Mouse (Mus musculus) intestine, postnatal 0 days (tissue): ENCODE data around the gene Adamts14. TPM values are rescaled to one million over a fixed set of nuclear protein-coding genes. Genes with fewer than 3 reads are reported as not detected.

Experiments used
- ATAC-seq: fragments of 200-750 bp; cut with Nextera tagmentation; 2 replicates; pipeline ENCODE4 v1.8.0; 2017; ENCODE audit warnings: mild to moderate bottlenecking, moderate TSS enrichment, moderate library complexity
- H3K27ac ChIP-seq: fragments of 300-500 bp; sonication (generic); 2 replicates; pipeline ENCODE4 v1.5.1; 2014; ENCODE audit warnings: mild to moderate bottlenecking, low read depth, low read length, moderate library complexity
- H3K27me3 ChIP-seq: fragments of 300-500 bp; sonication (generic); replicated peaks from 2 replicates; pipeline ENCODE4 v1.6.1; 2014; ENCODE audit warnings: low read length, mixed read lengths; ENCODE audit not compliant: control insufficient read depth, insufficient read depth
- H3K36me3 ChIP-seq: fragments of 300-500 bp; sonication (generic); 2 replicates; pipeline ENCODE4 v1.6.1; 2014; ENCODE audit warnings: mild to moderate bottlenecking, moderate library complexity; ENCODE audit not compliant: control insufficient read depth, insufficient read depth
- H3K4me1 ChIP-seq: fragments of 300-500 bp; sonication (generic); replicated peaks from 2 replicates; pipeline ENCODE4 v1.6.1; 2014; ENCODE audit warnings: antibody characterized with exemption, low read length, mixed read lengths; ENCODE audit not compliant: control insufficient read depth, insufficient read depth
- H3K4me2 ChIP-seq: fragments of 300-500 bp; sonication (generic); replicated peaks from 2 replicates; pipeline ENCODE4 v1.6.1; 2014; ENCODE audit warnings: low read depth, mild to moderate bottlenecking, moderate library complexity
- H3K4me3 ChIP-seq: fragments of 300-500 bp; sonication (generic); 2 replicates; pipeline ENCODE4 v1.5.1; 2014; ENCODE audit warnings: low read depth, low read length
- H3K9ac ChIP-seq: fragments of 300-500 bp; sonication (generic); 2 replicates; pipeline ENCODE4 v1.6.1; 2014; ENCODE audit warnings: mild to moderate bottlenecking, low read depth, low read length
- H3K9me3 ChIP-seq: fragments of 300-500 bp; sonication (generic); 2 replicates; pipeline ENCODE4 v1.6.1; 2016; ENCODE audit warnings: mixed run types; ENCODE audit not compliant: control insufficient read depth
- CTCF ChIP-seq: sonication (generic); IDR thresholded peaks from 2 replicates; pipeline ENCODE4 v1.5.1; 2016; ENCODE audit warnings: low read depth, mild to moderate bottlenecking, control low read depth, antibody characterized with exemption, moderate library complexity
- WGBS: fragments of 180-500 bp; shearing (Covaris S2); extraction: QIAGEN DNeasy Blood & Tissue Kit; methylation state at CpG from one replicate; pipeline ENCODE4 v1.1.7; 2014; 5-methylcytosine and 5-hydroxymethylcytosine counted together
- polyA plus RNA-seq: library from polyadenylated mRNA; unstranded; fragments of >200 nt; fragmentation: Nextera tagmentation; extraction: Ambion mirVana; gene quantifications from 2 replicates; pipeline ENCODE4 v1.2.1, GENCODE M21; 2015

Gene Adamts14
- polyA plus RNA-seq, result 0.60 and 0.73 TPM in 2 replicates

DNA sequence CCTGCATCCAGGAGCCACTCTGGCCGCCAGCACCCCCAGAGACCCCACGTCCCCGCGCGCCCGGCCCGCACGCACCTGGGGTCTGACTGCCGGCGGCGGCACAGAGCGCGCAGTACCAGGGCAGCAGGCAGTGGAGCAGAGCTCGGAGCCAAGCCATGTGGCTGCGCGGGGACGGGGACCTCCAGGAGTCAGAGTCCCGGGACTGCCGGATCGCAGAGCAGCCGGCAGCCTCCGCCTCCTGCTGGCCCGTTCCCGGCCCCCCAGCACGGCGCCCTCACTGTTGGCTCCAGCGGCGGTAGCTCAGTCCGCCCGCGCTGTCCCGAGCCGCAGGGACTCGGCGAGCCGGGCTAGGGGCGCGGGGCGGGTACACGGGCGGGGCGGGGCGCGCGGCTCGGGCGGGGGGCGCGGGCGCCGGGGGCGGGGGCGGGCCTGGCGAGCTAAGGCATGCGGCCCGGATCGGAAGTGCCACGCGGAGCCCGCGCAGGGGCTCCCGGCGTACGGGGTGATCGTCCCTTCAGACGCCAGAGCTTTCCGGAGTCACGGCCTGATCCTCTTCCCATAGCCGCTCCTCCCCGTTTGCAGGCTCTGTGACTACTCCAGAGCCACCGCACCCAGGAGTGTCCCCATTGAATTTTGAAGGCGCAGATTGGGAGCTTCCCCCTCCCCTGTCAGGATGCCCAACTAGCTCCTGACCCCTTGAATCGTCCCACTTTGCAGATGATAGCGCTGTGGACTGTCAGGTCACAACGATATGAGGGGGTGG, at the start of gene Adamts14:
TSS of gene Adamts14 (minus strand) at position 358 of the 763 bp plus-strand sequence.
- H3K27ac ChIP-seq, result peak within 1 kb of the TSS; percentile 28; the same call in 1 of the 2 replicates
- no peaks in the 10 kb centered on the region; the same call in 1 of the 2 replicates for H3K4me1 ChIP-seq
- H3K9ac ChIP-seq, result peak within 1 kb of the TSS; percentile 49; the same call in 1 of the 2 replicates
- H3K27me3 ChIP-seq, result peaks cover 20% of the 10 kb centered on the region
- no peaks in the 10 kb centered on the region for H3K36me3 ChIP-seq
- peak within 1 kb of the TSS; percentile 87 for H3K4me2 ChIP-seq
- 1% methylated on average over 58 of the region's 75 CpGs for WGBS
- peak within 1 kb of the TSS; percentile 39 for H3K4me3 ChIP-seq
- TF ChIP-seq CTCF, result peak; percentile 34
- ATAC-seq, result peak; percentile 24; the same call in 1 of the 2 replicates
- no peaks in the 10 kb centered on the region for H3K9me3 ChIP-seq

DNA sequence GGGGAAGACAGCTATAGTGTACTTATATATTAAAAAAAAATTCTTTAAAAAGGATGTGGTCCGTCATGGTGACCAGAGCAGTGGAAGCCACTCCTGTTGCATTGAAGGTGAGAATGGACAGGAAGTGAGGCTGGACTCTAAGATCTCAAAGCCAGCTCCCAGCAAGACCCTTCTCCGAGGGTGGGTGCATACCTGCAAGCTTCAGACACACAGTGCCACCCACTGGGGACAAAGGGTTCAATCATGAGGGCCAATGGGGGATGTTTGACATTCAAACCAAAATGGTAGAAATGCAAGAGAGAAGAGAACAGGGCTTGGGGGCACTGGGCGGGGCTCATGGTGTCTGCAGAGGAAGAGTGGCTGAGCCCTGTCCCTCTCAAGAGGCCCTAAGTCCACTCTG, 45.3 kb upstream of the Adamts14 start:
- H3K27ac ChIP-seq, result no peak overlapping the region
- H3K27me3 ChIP-seq, result no peaks in the 10 kb centered on the region
- ATAC-seq, result no peak
- H3K9ac ChIP-seq, result no peak overlapping the region
- H3K4me3 ChIP-seq, result no peak overlapping the region
- TF ChIP-seq CTCF, result peak; percentile 19; the same call in 1 of the 2 replicates
- no peak overlapping the region for H3K4me2 ChIP-seq
- no peaks in the 10 kb centered on the region for H3K9me3 ChIP-seq
- H3K36me3 ChIP-seq, result no peaks in the 10 kb centered on the region; the same call in 1 of the 2 replicates
- no peaks in the 10 kb centered on the region for H3K4me1 ChIP-seq
- WGBS, result 90% methylated on average over 3 of the region's 3 CpGs

DNA sequence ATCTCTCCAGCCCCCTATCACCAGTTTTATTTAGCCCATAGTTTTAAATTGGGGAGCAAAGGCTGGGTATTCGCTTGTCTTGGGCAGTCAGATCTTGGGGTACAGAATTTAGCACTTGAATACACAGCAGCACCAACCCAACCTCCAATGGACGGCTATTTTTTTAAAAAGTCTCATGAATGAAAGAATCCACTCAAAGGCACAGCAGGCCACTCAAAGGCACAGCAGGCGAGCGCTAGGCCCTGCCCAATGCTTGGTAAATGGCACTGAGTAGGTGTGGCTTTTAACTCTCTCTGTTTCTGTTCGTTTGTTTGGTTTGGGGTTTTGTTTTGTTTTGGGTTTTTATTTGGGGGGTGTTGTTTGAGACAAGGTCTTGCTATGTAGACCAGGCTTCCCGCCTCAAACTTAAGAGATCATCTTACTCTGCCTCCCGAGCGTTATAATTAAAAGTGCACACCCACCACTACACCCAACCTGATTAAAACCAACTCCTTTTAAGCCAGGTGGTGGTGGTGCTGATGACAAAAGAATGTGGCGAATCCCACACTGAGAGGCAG, 42.2 kb upstream of the Adamts14 start:
- no peak for TF ChIP-seq CTCF
- Histone ChIP-seq H3K9me3 (no peaks in the 10 kb centered on the region), H3K4me2 (no peak overlapping the region), H3K4me3 (no peak overlapping the region), H3K27me3 (no peaks in the 10 kb centered on the region), H3K36me3 (no peaks in the 10 kb centered on the region), H3K9ac (no peak overlapping the region), H3K4me1 (no peaks in the 10 kb centered on the region), H3K27ac (no peak overlapping the region)
- WGBS, result 78% methylated on average over 9 of the region's 9 CpGs
- no peak for ATAC-seq

DNA sequence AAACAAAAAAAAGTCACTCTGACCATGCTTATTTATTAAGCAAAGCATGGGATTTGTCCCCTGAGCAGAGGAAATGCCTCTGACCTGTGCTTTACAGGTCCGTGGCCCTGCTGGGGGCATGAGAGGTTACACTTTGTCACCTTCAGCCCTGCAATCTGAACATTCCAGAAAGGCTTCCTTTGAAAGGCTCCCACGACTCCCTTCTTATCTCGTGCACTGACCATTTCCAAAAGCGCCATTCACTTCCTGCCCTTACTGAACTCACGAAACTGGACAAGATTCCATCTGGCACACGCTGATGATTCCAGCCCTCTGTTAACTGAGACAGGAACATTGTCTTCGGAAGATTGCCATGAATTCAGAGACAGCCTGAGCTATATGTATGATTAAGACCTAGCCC, 40.5 kb upstream of the Adamts14 start:
- Histone ChIP-seq H3K4me3 (no peak overlapping the region), H3K9ac (no peak overlapping the region), H3K36me3 (no peaks in the 10 kb centered on the region), H3K4me1 (no peaks in the 10 kb centered on the region), H3K9me3 (no peaks in the 10 kb centered on the region), H3K4me2 (no peak overlapping the region), H3K27me3 (no peaks in the 10 kb centered on the region), H3K27ac (no peak overlapping the region)
- WGBS, result 60% methylated on average over 7 of the region's 7 CpGs
- no peak for ATAC-seq
- no peak for TF ChIP-seq CTCF

DNA sequence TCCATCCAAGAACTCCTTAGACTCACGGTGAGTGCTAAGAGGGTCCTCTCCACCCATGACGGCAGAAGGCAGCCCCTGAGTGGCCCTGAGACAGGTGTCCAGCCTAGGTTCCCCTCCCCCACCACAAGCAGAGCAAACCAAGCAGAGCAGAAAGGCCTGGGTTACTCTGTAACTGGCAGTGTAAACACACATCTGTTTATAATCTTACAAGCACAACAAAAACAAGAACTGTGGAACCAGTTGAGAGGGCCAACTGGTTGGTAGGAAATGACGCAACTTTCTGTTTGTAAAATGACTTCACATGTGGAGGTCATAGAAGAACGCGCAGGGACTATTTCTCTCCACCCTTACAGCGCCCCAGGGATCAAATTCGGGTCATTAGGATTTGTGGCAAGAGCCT, 39.5 kb upstream of the Adamts14 start:
- Histone ChIP-seq H3K36me3 (no peaks in the 10 kb centered on the region), H3K27ac (0 out of 2 replicates have a peak overlapping the region, but pooled peaks have one; percentile 3), H3K9ac (no peak overlapping the region), H3K27me3 (no peaks in the 10 kb centered on the region), H3K4me3 (no peak overlapping the region), H3K9me3 (no peaks in the 10 kb centered on the region), H3K4me2 (no peak overlapping the region), H3K4me1 (no peaks in the 10 kb centered on the region)
- ATAC-seq, result no peak
- WGBS, result 31% methylated on average over 7 of the region's 7 CpGs
- TF ChIP-seq CTCF, result no peak

DNA sequence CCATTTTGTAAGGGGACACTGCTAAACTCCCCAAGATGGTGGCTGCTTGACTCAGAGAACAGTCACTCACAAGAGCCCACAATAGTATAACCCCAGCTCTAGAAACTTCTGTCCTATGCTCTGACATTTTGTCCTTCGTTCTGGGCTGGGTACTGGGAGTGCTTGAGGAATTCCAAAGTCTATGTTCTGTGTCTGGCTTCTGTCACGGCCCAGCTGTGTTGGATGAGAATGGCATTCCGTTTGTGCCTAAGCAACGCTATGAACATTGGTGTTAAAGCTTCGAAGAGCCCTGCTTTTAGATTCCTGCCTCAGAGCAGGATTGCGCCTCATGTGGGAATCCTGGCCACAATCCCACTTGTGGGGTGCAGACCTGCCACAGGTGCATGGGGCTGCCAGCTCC, 38.9 kb upstream of the Adamts14 start:
- no peaks in the 10 kb centered on the region for H3K9me3 ChIP-seq
- H3K4me2 ChIP-seq, result no peak overlapping the region
- H3K9ac ChIP-seq, result no peak overlapping the region
- 0 out of 2 replicates have a peak overlapping the region, but pooled peaks have one; percentile 3 for H3K27ac ChIP-seq
- 53% methylated on average over 6 of the region's 6 CpGs for whole genome bisulfite sequencing
- H3K4me1 ChIP-seq, result no peaks in the 10 kb centered on the region
- no peaks in the 10 kb centered on the region for H3K36me3 ChIP-seq
- ATAC-seq, result peak; percentile 16; the same call in 1 of the 2 replicates
- H3K4me3 ChIP-seq, result no peak overlapping the region
- H3K27me3 ChIP-seq, result no peaks in the 10 kb centered on the region
- no peak for TF ChIP-seq CTCF
